Mouse (Mus musculus) hindbrain, embryonic 11.5 days (tissue): ENCODE data around the gene Irs2. TPM values are rescaled to one million over a fixed set of nuclear protein-coding genes. Genes with fewer than 3 reads are reported as not detected.

ENCODE experiments used
- ATAC-seq: fragments of 200-750 bp; cut with Nextera tagmentation; 2 replicates; pipeline ENCODE4 v1.8.0; 2017; ENCODE audit warnings: mild to moderate bottlenecking, moderate TSS enrichment, moderate library complexity; ENCODE audit not compliant: low FRiP score
- DNase-seq: peaks from one replicate; pipeline ENCODE4 v3.0.0-alpha.2; 2015; ENCODE audit warnings: low spot score
- H3K27ac ChIP-seq: fragments of 300-500 bp; sonication (generic); 2 replicates; pipeline ENCODE4 v1.5.1; 2014; ENCODE audit warnings: mild to moderate bottlenecking, low read depth, low read length
- H3K27me3 ChIP-seq: fragments of 300-500 bp; sonication (generic); 2 replicates; pipeline ENCODE4 v1.6.1; 2014; ENCODE audit warnings: mild to moderate bottlenecking, low read length, moderate library complexity, mixed read lengths; ENCODE audit not compliant: control insufficient read depth, insufficient read depth
- H3K36me3 ChIP-seq: fragments of 300-500 bp; sonication (generic); 2 replicates; pipeline ENCODE4 v1.6.1; 2014; ENCODE audit warnings: mild to moderate bottlenecking, low read length, moderate library complexity, mixed read lengths; ENCODE audit not compliant: control insufficient read depth, insufficient read depth
- H3K4me1 ChIP-seq: fragments of 300-500 bp; sonication (generic); replicated peaks from 2 replicates; pipeline ENCODE4 v1.6.1; 2014; ENCODE audit warnings: low read length, mixed read lengths; ENCODE audit not compliant: control insufficient read depth, insufficient read depth
- H3K4me2 ChIP-seq: fragments of 300-500 bp; sonication (generic); replicated peaks from 2 replicates; pipeline ENCODE4 v1.6.1; 2014; ENCODE audit warnings: mild to moderate bottlenecking, low read depth, low read length
- H3K4me3 ChIP-seq: fragments of 300-500 bp; sonication (generic); 2 replicates; pipeline ENCODE4 v1.5.1; 2014; ENCODE audit warnings: low read depth, low read length
- H3K9ac ChIP-seq: fragments of 300-500 bp; sonication (generic); 2 replicates; pipeline ENCODE4 v1.6.1; 2014; ENCODE audit warnings: low read depth, low read length
- H3K9me3 ChIP-seq: fragments of 300-500 bp; sonication (generic); 2 replicates; pipeline ENCODE4 v1.6.1; 2016; ENCODE audit warnings: low read length; ENCODE audit not compliant: control insufficient read depth
- WGBS: fragments of 180-500 bp; shearing (Covaris S2); extraction: QIAGEN DNeasy Blood & Tissue Kit; methylation state at CpG from one replicate; pipeline ENCODE4 v1.1.7; 2014; 5-methylcytosine and 5-hydroxymethylcytosine counted together
- polyA plus RNA-seq: library from polyadenylated mRNA; unstranded; fragments of >200 nt; fragmentation: Nextera tagmentation; extraction: Ambion mirVana; gene quantifications from 2 replicates; pipeline ENCODE4 v1.2.1, GENCODE M21; 2014

The Irs2 gene
- polyA plus RNA-seq, 1 experiment from 2014 or later, result 5.6 TPM

GRCm38 (mm10) chr8:10960277-10960819 lies 47.9 kb downstream of the Irs2 start:
- H3K9ac ChIP-seq, result peak overlapping the region; percentile 44; the same call in 1 of the 2 replicates
- H3K9me3 ChIP-seq, result no peaks in the 10 kb centered on the region
- WGBS, result 5% methylated on average over 15 of the region's 15 CpGs

DNA sequence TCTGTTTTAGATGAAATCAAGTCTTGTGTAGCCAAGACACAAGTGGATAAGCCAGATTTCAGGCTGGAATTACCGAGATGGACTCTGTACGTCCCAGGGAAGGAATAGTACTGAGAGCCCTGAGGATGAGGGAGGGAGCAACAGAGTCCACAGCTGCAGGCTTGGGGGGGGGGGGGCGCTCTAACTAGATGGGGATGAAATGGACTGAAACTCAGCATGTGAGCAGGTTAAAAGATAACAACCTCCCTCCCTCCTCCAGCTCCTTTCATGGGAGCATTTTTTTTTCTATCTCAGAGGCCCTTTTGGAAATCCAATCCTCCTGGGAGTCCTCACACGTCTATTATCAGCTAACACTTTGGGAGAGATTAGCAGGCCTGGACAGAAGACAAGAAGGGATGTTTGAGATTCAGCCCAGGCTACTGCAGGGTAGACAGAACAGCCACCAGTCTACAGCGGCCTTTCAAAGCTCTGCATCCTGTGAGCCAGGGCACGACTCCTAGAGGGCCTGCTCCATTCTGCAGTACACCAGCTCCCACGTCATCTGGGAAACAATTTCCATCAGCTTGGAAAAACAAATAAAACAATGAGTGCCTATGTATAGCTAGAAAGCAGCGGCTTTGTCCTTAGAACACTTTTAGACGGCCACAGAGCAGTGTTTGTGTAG lies 50.8 kb downstream of the Irs2 start:
- no peaks in the 10 kb centered on the region for H3K9me3 ChIP-seq
- no peak for DNase-seq
- H3K27ac ChIP-seq, result no peak overlapping the region
- H3K9ac ChIP-seq, result 0 out of 2 replicates have a peak overlapping the region, but pooled peaks have one; percentile 7
- H3K27me3 ChIP-seq, result no peaks in the 10 kb centered on the region
- H3K36me3 ChIP-seq, result no peaks in the 10 kb centered on the region
- no peak for ATAC-seq
- H3K4me2 ChIP-seq, result no peak overlapping the region
- H3K4me3 ChIP-seq, result no peak overlapping the region
- 31% methylated on average over 9 of the region's 9 CpGs for WGBS
- peaks cover 20% of the 10 kb centered on the region for H3K4me1 ChIP-seq

More at GRCm38 (mm10) chr8:10960277-10960819, 47.9 kb downstream of the Irs2 start:
- Histone ChIP-seq H3K4me3 (0 out of 2 replicates have a peak overlapping the region, but pooled peaks have one; percentile 12), H3K27ac (peak overlapping the region; percentile 79), H3K36me3 (no peaks in the 10 kb centered on the region), H3K4me1 (peaks cover 20% of the 10 kb centered on the region), H3K4me2 (peak overlapping the region; percentile 27), H3K27me3 (no peaks in the 10 kb centered on the region)
- DNase-seq (peak; percentile 65), ATAC-seq (peak; percentile 75)

- H3K4me2 ChIP-seq, result no peak overlapping the region
- WGBS, result 38% methylated on average over 11 of the region's 11 CpGs
- peaks cover 2% of the 10 kb centered on the region; the same call in 1 of the 2 replicates for H3K27me3 ChIP-seq
- no peak for ATAC-seq
- no peak overlapping the region for H3K4me3 ChIP-seq
- H3K36me3 ChIP-seq, result no peaks in the 10 kb centered on the region
- no peak overlapping the region for H3K9ac ChIP-seq
- no peaks in the 10 kb centered on the region for H3K4me1 ChIP-seq
- no peaks in the 10 kb centered on the region for H3K9me3 ChIP-seq
- no peak for DNase-seq
- no peak overlapping the region for H3K27ac ChIP-seq
Measured at GRCm38 (mm10) chr8:10953346-10954053, 54.8 kb downstream of the Irs2 start.

- Histone ChIP-seq H3K27ac (no peak overlapping the region), H3K27me3 (peaks cover 2% of the 10 kb centered on the region; the same call in 1 of the 2 replicates), H3K4me1 (no peaks in the 10 kb centered on the region), H3K36me3 (no peaks in the 10 kb centered on the region), H3K9me3 (no peaks in the 10 kb centered on the region), H3K9ac (no peak overlapping the region), H3K4me3 (no peak overlapping the region), H3K4me2 (no peak overlapping the region)
- 41% methylated on average over 5 of the region's 5 CpGs for WGBS
- ATAC-seq, result no peak
- no peak for DNase-seq
Measured at GRCm38 (mm10) chr8:10952706-10953105, 55.6 kb downstream of the Irs2 start.

DNA sequence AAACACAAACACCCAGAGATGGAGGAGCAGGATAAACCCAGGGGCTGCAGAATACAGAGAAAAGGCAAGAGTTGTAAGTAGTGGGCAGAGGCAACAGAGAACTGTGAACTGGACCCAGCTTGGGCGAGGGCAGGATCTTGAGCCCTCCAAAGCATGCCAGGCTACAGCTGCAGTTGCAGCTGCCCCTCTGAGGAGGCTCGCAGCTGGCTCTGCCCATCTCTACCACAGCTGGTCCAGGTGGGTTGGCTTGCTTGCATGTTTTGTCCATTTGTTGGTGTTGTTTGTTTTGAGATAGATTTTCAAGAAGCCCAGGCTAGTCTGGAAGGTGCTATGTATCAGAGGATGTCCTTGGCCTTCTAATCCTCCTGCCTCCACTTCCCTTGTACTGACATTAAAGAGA lies 56.0 kb downstream of the Irs2 start:
- DNase-seq (no peak), ATAC-seq (no peak)
- no peak overlapping the region for H3K27ac ChIP-seq
- no peak overlapping the region for H3K4me2 ChIP-seq
- 80% methylated on average over 2 of the region's 2 CpGs for WGBS
- no peaks in the 10 kb centered on the region for H3K4me1 ChIP-seq
- H3K27me3 ChIP-seq, result peaks cover 2% of the 10 kb centered on the region; the same call in 1 of the 2 replicates
- no peak overlapping the region for H3K4me3 ChIP-seq
- H3K36me3 ChIP-seq, result no peaks in the 10 kb centered on the region
- H3K9me3 ChIP-seq, result no peaks in the 10 kb centered on the region
- H3K9ac ChIP-seq, result no peak overlapping the region

GRCm38 (mm10) chr8:10951567-10951966 lies 56.7 kb downstream of the Irs2 start:
- H3K9ac ChIP-seq, result no peak overlapping the region
- ATAC-seq, result no peak
- H3K9me3 ChIP-seq, result no peaks in the 10 kb centered on the region
- no peak for DNase-seq
- no peaks in the 10 kb centered on the region for H3K36me3 ChIP-seq
- no peak overlapping the region for H3K4me3 ChIP-seq
- WGBS, result 48% methylated on average over 4 of the region's 4 CpGs
- H3K4me1 ChIP-seq, result no peaks in the 10 kb centered on the region
- H3K27ac ChIP-seq, result no peak overlapping the region
- no peak overlapping the region for H3K4me2 ChIP-seq
- peaks cover 2% of the 10 kb centered on the region; the same call in 1 of the 2 replicates for H3K27me3 ChIP-seq

- 6% methylated on average over 23 of the region's 23 CpGs for WGBS
- H3K27ac ChIP-seq, result peak overlapping the region; percentile 42; the same call in 1 of the 2 replicates
- ATAC-seq (peak; percentile 78), DNase-seq (peak; percentile 71)
- H3K4me2 ChIP-seq, result peak overlapping the region; percentile 25
- H3K4me3 ChIP-seq, result no peak overlapping the region
- H3K9ac ChIP-seq, result peak overlapping the region; percentile 24
- H3K9me3 ChIP-seq, result no peaks in the 10 kb centered on the region
- peaks cover 6% of the 10 kb centered on the region; the same call in 1 of the 2 replicates for H3K27me3 ChIP-seq
- peaks cover 5% of the 10 kb centered on the region; the same call in 1 of the 2 replicates for H3K4me1 ChIP-seq
- no peaks in the 10 kb centered on the region for H3K36me3 ChIP-seq
Measured at GRCm38 (mm10) chr8:10945939-10946740, 62.1 kb downstream of the Irs2 start.

- 84% methylated on average over 2 of the region's 2 CpGs for WGBS
- Histone ChIP-seq H3K9me3 (no peaks in the 10 kb centered on the region), H3K4me2 (no peak overlapping the region), H3K4me1 (peaks cover 5% of the 10 kb centered on the region; the same call in 1 of the 2 replicates), H3K36me3 (no peaks in the 10 kb centered on the region), H3K27me3 (peaks cover 6% of the 10 kb centered on the region; the same call in 1 of the 2 replicates), H3K4me3 (no peak overlapping the region), H3K27ac (0 out of 2 replicates have a peak overlapping the region, but pooled peaks have one; percentile 42), H3K9ac (no peak overlapping the region)
- DNase-seq (no peak), ATAC-seq (no peak; the same call in 1 of the 2 replicates)
Measured at GRCm38 (mm10) chr8:10945490-10945889, 62.8 kb downstream of the Irs2 start.
